Mouse (Mus musculus): ENCODE results near the gene Tdp1.

Gene Tdp1

GRCm38 (mm10) chr12:99884269-99885261, at the start of gene Tdp1, which contains the start of gene Efcab11:
Gene Tdp1 (plus strand): TSS chr12:99884517.
Gene Efcab11 (minus strand): TSS chr12:99884439.
- DNase-seq, result peak; percentile 92

GRCm38 (mm10) chr12:99836404-99837131, 47.7 kb upstream of the Tdp1 start:
- DNase-seq, result peak; percentile 16

- DNase-seq, result no peak
These were observed 46.8 kb upstream of the Tdp1 start for GRCm38 (mm10) chr12:99837528-99837927.

GRCm38 (mm10) chr12:99838109-99838508, 46.2 kb upstream of the Tdp1 start:
- no peak for DNase-seq

- DNase-seq, result no peak
These were observed 45.6 kb upstream of the Tdp1 start for GRCm38 (mm10) chr12:99838703-99839102.

GRCm38 (mm10) chr12:99844951-99845350, 39.4 kb upstream of the Tdp1 start:
- no peak for DNase-seq

- no peak for DNase-seq
These were observed 34.3 kb upstream of the Tdp1 start for GRCm38 (mm10) chr12:99849996-99850395.

GRCm38 (mm10) chr12:99853323-99854258, 30.7 kb upstream of the Tdp1 start:
- no peak for DNase-seq

GRCm38 (mm10) chr12:99856011-99856410, 28.3 kb upstream of the Tdp1 start:
- DNase-seq, result no peak

- DNase-seq, result no peak
These were observed 25.7 kb upstream of the Tdp1 start for GRCm38 (mm10) chr12:99858664-99859063.

GRCm38 (mm10) chr12:99859391-99860100, 24.8 kb upstream of the Tdp1 start:
- DNase-seq, result no peak

- no peak for DNase-seq
These were observed 23.3 kb upstream of the Tdp1 start for GRCm38 (mm10) chr12:99860981-99861380.

- no peak for DNase-seq
These were observed 19.7 kb upstream of the Tdp1 start for GRCm38 (mm10) chr12:99864613-99865012.

- DNase-seq, result no peak
These were observed 15.5 kb upstream of the Tdp1 start for GRCm38 (mm10) chr12:99868821-99869220.

GRCm38 (mm10) chr12:99873443-99873842, 10.9 kb upstream of the Tdp1 start:
- no peak for DNase-seq

GRCm38 (mm10) chr12:99874609-99875008, 9.7 kb upstream of the Tdp1 start:
- DNase-seq, result no peak

- DNase-seq, result peak; percentile 68
These were observed 1.2 kb upstream of the Tdp1 start for GRCm38 (mm10) chr12:99883000-99883712.

- DNase-seq, result peak; percentile 16
These were observed 608 bp upstream of the Tdp1 start for GRCm38 (mm10) chr12:99883713-99884105.

- no peak for DNase-seq
These were observed 1.1 kb downstream of the Tdp1 start for GRCm38 (mm10) chr12:99885282-99885901.

- no peak for DNase-seq
These were observed 13.5 kb downstream of the Tdp1 start for GRCm38 (mm10) chr12:99897846-99898245.

All from cerebellum, adult 11 months (tissue).